Mouse (Mus musculus) liver, embryonic 15.5 days (tissue): ENCODE results near the gene Cacna1b. TPM values are rescaled to one million over a fixed set of nuclear protein-coding genes. Genes with fewer than 3 reads are reported as not detected.
A peak's percentile ranks its signal among the peaks of the same experiment; 100 is the strongest.

ENCODE experiments used
- ATAC-seq: fragments of 200-750 bp; cut with Nextera tagmentation; 2 replicates; pipeline ENCODE4 v1.8.0; 2017; ENCODE audit warnings: moderate number of reproducible peaks, mild to moderate bottlenecking, moderate library complexity; ENCODE audit not compliant: insufficient read depth
- H3K27ac ChIP-seq: fragments of 300-500 bp; sonication (generic); replicated peaks from 2 replicates; pipeline ENCODE4 v1.5.1; 2015; ENCODE audit warnings: mild to moderate bottlenecking, inconsistent platforms
- H3K27me3 ChIP-seq: fragments of 300-500 bp; sonication (generic); 2 replicates; pipeline ENCODE4 v1.6.1; 2015; ENCODE audit warnings: mild to moderate bottlenecking, inconsistent platforms
- H3K36me3 ChIP-seq: fragments of 300-500 bp; sonication (generic); replicated peaks from 2 replicates; pipeline ENCODE4 v1.6.1; 2015; ENCODE audit warnings: moderate library complexity, mild to moderate bottlenecking, inconsistent platforms
- H3K4me1 ChIP-seq: fragments of 300-500 bp; sonication (generic); replicated peaks from 2 replicates; pipeline ENCODE4 v1.6.1; 2015; ENCODE audit warnings: inconsistent platforms
- H3K4me2 ChIP-seq: fragments of 300-500 bp; sonication (generic); 2 replicates; pipeline ENCODE4 v1.6.1; 2015; ENCODE audit warnings: moderate library complexity, mild to moderate bottlenecking, inconsistent platforms
- H3K4me3 ChIP-seq: fragments of 300-500 bp; sonication (generic); replicated peaks from 2 replicates; pipeline ENCODE4 v1.5.1; 2015; ENCODE audit warnings: mild to moderate bottlenecking, inconsistent platforms
- H3K9ac ChIP-seq: fragments of 300-500 bp; sonication (generic); 2 replicates; pipeline ENCODE4 v1.6.1; 2015; ENCODE audit warnings: moderate library complexity, mild to moderate bottlenecking, inconsistent platforms
- H3K9me3 ChIP-seq: fragments of 300-500 bp; sonication (generic); replicated peaks from 2 replicates; pipeline ENCODE4 v1.6.1; 2016; ENCODE audit warnings: inconsistent platforms
- WGBS: fragments of 180-500 bp; shearing (Covaris S2); methylation state at CpG from one replicate; pipeline ENCODE4 v1.1.7; 2015; ENCODE audit warnings: mixed read lengths; ENCODE audit not compliant: insufficient replicate concordance; 5-methylcytosine and 5-hydroxymethylcytosine counted together
- polyA plus RNA-seq: library from polyadenylated mRNA; unstranded; fragments of >200 nt; fragmentation: Nextera tagmentation; extraction: Ambion mirVana; gene quantifications from 2 replicates; pipeline ENCODE4 v1.2.1, GENCODE M21; 2015

Cacna1b gene
- polyA plus RNA-seq, 1 experiment from 2014 or later = 0.02 TPM

DNA sequence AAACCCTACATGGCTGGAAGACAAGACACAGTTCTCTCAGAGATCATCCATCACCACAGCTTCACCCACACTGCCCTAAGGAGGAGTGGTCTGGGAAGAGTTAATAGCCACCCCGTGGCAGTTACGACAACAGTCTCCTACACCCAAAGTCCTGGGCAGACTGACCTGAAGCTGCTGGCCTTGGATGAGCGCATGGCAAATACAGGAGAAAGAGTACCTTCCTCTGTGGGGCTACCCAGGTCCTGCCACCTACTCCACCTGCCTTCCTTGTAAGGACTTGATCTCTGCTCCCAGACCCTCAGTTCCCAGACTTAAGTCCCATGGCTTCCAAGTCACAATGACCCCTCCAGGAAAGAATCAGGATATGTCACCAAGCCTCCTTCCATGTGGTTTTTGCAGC is 79.7 kb downstream of the Cacna1b start:
- H3K27ac ChIP-seq = no peak overlapping the region
- no peak overlapping the region for H3K4me3 ChIP-seq
- no peaks in the 10 kb centered on the region for H3K9me3 ChIP-seq
- no peaks in the 10 kb centered on the region for H3K36me3 ChIP-seq
- no peak for ATAC-seq
- WGBS = 58% methylated on average over 3 of the region's 3 CpGs
- peaks cover 16% of the 10 kb centered on the region for H3K27me3 ChIP-seq
- H3K4me2 ChIP-seq = no peak overlapping the region
- H3K4me1 ChIP-seq = no peaks in the 10 kb centered on the region
- no peak overlapping the region for H3K9ac ChIP-seq

DNA sequence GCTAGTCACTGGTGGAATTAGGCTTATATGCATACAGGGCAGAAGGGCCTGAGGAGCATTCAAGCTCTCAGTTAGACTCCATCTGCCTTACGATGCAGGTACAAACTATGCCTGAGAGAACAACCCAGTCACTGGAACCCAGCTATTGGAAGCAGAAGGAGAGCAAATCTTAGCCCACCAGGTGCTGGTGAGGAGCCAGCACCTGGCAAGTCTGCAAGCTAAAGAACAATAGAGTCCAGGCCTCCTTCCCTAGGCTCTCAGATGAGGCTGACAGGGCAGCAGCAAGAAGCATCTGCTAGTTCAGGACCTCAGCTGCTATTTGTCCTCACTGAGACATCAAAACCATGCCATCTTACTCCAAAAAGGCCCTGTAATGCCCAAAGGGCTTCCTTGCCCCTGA is 82.2 kb downstream of the Cacna1b start:
- Histone ChIP-seq H3K27ac (no peak overlapping the region), H3K4me1 (no peaks in the 10 kb centered on the region), H3K9me3 (no peaks in the 10 kb centered on the region), H3K27me3 (peaks cover 21% of the 10 kb centered on the region), H3K4me3 (no peak overlapping the region), H3K36me3 (no peaks in the 10 kb centered on the region), H3K4me2 (no peak overlapping the region), H3K9ac (no peak overlapping the region)
- no peak for ATAC-seq
- 83% methylated on average over 1 of the region's 1 CpGs for WGBS

GRCm38 (mm10) chr2:24680176-24680575 is 82.8 kb downstream of the Cacna1b start:
- ATAC-seq = no peak
- Histone ChIP-seq H3K4me3 (no peak overlapping the region), H3K36me3 (no peaks in the 10 kb centered on the region), H3K27ac (no peak overlapping the region), H3K9me3 (no peaks in the 10 kb centered on the region), H3K4me2 (no peak overlapping the region), H3K27me3 (peaks cover 21% of the 10 kb centered on the region), H3K9ac (no peak overlapping the region), H3K4me1 (no peaks in the 10 kb centered on the region)
- 55% methylated on average over 2 of the region's 2 CpGs for WGBS

GRCm38 (mm10) chr2:24679012-24679651 is 83.8 kb downstream of the Cacna1b start:
- H3K36me3 ChIP-seq = no peaks in the 10 kb centered on the region
- H3K4me1 ChIP-seq = no peaks in the 10 kb centered on the region
- no peak overlapping the region for H3K4me3 ChIP-seq
- no peak overlapping the region for H3K9ac ChIP-seq
- WGBS = 23% methylated on average over 50 of the region's 50 CpGs
- no peak for ATAC-seq
- H3K9me3 ChIP-seq = no peaks in the 10 kb centered on the region
- H3K4me2 ChIP-seq = peak overlapping the region; percentile 23
- H3K27ac ChIP-seq = no peak overlapping the region
- H3K27me3 ChIP-seq = peaks cover 21% of the 10 kb centered on the region

DNA sequence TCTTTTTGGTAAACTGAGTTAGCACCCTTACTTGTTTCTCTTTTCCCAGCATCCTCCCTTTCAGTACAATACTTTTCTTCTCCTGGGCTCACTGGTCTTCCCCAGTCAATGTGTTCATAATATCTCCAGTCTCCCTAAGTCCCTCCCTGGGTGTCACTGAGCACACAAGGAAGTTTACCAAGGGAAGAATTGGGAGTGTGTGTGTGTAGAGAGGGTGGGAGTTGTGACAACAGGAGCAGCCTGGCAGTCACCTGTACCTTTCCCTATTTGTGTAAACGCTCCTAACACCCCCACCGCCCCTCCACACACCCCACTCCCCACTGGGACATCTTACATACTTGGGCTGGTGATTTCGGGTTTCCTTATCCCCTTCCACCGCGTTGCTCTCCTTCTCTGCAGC is 84.4 kb downstream of the Cacna1b start:
- peaks cover 21% of the 10 kb centered on the region for H3K27me3 ChIP-seq
- WGBS = 46% methylated on average over 5 of the region's 5 CpGs
- H3K9ac ChIP-seq = no peak overlapping the region
- no peak overlapping the region for H3K27ac ChIP-seq
- H3K4me2 ChIP-seq = no peak overlapping the region
- H3K4me3 ChIP-seq = no peak overlapping the region
- ATAC-seq = no peak
- H3K4me1 ChIP-seq = no peaks in the 10 kb centered on the region
- H3K36me3 ChIP-seq = no peaks in the 10 kb centered on the region
- H3K9me3 ChIP-seq = no peaks in the 10 kb centered on the region

GRCm38 (mm10) chr2:24678110-24678509 is 84.8 kb downstream of the Cacna1b start:
- no peaks in the 10 kb centered on the region for H3K9me3 ChIP-seq
- H3K27ac ChIP-seq = no peak overlapping the region
- H3K36me3 ChIP-seq = no peaks in the 10 kb centered on the region
- no peaks in the 10 kb centered on the region for H3K4me1 ChIP-seq
- no peak overlapping the region for H3K9ac ChIP-seq
- H3K27me3 ChIP-seq = peaks cover 21% of the 10 kb centered on the region
- WGBS = 56% methylated on average over 4 of the region's 4 CpGs
- no peak overlapping the region for H3K4me2 ChIP-seq
- ATAC-seq = no peak
- H3K4me3 ChIP-seq = no peak overlapping the region

DNA sequence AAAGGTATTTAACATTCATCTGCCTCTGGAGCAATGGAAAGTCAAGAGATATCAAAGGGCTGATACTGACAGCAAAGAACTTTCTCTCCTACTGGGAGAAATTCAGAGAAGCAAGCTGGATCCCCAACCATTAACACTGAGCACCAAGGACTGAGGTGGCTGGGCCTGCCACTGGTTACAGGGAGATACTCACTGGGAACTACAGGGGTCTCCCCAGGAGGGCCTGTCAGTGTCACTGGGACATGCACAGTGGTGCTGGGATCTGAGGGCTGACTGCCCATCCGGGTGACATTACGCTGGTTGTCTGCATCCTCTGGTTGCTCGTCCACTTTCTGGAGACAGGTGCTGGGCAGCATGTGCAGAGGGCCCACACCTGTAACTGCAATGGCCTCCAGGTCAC is 85.3 kb downstream of the Cacna1b start:
- H3K36me3 ChIP-seq = no peaks in the 10 kb centered on the region
- H3K4me2 ChIP-seq = no peak overlapping the region
- H3K27ac ChIP-seq = no peak overlapping the region
- WGBS = 53% methylated on average over 3 of the region's 3 CpGs
- no peak overlapping the region for H3K9ac ChIP-seq
- peaks cover 21% of the 10 kb centered on the region for H3K27me3 ChIP-seq
- no peak for ATAC-seq
- no peak overlapping the region for H3K4me3 ChIP-seq
- no peaks in the 10 kb centered on the region for H3K4me1 ChIP-seq
- H3K9me3 ChIP-seq = no peaks in the 10 kb centered on the region

DNA sequence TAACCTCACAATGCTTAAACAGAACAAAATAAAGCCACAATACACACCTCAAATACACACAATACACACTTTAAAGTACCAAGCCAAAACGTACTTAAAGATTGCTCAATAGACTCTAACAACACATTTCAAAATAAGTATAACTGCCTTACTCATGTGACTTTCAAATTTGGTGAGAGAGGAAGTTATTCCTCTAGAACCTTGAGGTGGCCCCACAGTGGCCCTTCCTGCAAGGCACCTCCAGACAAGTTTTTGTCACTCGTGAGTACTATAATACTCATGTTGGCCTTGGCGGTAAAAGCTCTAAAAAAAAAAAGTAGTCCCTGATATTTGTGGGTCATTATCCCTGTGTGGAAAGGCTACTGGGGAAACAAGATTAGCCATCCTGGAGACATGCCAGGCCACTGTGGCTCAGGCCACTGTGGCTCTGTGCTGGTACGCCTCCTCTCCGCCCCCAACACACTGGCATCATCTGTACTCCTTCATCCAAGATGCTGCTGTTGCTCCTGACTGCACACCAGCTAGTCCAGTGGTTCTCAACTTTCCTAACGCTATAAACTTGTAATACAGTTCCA is 88.4 kb downstream of the Cacna1b start:
- Histone ChIP-seq H3K27me3 (peaks cover 16% of the 10 kb centered on the region), H3K36me3 (no peaks in the 10 kb centered on the region), H3K9me3 (no peaks in the 10 kb centered on the region), H3K9ac (no peak overlapping the region), H3K4me2 (no peak overlapping the region), H3K4me3 (no peak overlapping the region), H3K27ac (no peak overlapping the region), H3K4me1 (no peaks in the 10 kb centered on the region)
- no peak for ATAC-seq
- 48% methylated on average over 6 of the region's 6 CpGs for WGBS

DNA sequence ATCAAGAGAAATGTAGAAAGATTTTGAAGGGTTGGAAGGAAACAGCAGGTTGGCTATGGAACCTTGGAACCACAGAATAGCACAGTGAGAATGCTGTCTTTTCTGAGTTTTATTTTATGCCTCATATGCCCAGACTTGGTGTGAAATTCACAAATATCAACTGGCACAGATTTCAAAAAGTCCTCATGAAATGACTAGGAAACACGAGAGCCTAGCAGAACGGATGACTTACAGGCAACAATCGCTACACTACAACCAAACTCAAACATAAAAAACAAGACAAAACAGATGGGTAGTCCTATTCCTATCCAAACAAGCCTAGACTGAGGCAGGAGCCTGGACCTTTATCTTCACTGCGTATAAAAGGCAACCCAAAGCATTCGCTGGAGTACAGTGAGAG is 94.4 kb downstream of the Cacna1b start:
- Histone ChIP-seq H3K9me3 (no peaks in the 10 kb centered on the region), H3K4me1 (no peaks in the 10 kb centered on the region), H3K27ac (no peak overlapping the region), H3K4me3 (no peak overlapping the region), H3K36me3 (no peaks in the 10 kb centered on the region), H3K4me2 (no peak overlapping the region), H3K27me3 (no peaks in the 10 kb centered on the region), H3K9ac (no peak overlapping the region)
- WGBS = 75% methylated on average over 5 of the region's 5 CpGs
- ATAC-seq = no peak

DNA sequence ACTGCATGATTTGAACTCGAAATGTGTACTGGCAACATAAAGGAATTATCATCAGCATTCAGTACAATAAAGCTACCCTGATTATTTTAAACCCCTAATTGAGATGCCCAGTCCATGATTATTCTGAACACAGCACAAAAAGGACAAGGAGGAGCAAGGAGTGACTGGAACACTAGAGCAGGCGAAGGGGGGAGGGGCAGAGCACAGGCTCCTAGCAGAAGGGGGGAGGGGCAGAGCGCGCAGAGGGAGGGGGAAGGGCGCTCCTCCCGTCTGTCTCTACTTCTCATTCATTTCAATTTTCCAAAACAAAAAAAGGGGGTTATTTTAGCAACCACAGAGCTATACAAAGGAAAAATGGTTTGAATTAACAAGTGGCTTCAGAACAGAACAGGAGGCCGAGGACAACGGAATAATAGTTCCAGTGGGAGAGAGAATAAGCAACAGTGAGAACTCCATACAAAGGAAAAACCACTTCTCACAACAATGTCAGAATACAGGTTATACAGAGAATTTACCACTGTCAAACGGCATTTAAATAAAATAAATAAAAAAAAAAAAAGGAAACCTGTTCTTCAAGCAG is 98.2 kb downstream of the Cacna1b start:
- no peaks in the 10 kb centered on the region for H3K4me1 ChIP-seq
- H3K4me2 ChIP-seq = no peak overlapping the region
- H3K4me3 ChIP-seq = no peak overlapping the region
- WGBS = 34% methylated on average over 9 of the region's 9 CpGs
- H3K27me3 ChIP-seq = no peaks in the 10 kb centered on the region
- no peaks in the 10 kb centered on the region for H3K9me3 ChIP-seq
- no peak for ATAC-seq
- no peaks in the 10 kb centered on the region for H3K36me3 ChIP-seq
- H3K9ac ChIP-seq = no peak overlapping the region
- no peak overlapping the region for H3K27ac ChIP-seq

DNA sequence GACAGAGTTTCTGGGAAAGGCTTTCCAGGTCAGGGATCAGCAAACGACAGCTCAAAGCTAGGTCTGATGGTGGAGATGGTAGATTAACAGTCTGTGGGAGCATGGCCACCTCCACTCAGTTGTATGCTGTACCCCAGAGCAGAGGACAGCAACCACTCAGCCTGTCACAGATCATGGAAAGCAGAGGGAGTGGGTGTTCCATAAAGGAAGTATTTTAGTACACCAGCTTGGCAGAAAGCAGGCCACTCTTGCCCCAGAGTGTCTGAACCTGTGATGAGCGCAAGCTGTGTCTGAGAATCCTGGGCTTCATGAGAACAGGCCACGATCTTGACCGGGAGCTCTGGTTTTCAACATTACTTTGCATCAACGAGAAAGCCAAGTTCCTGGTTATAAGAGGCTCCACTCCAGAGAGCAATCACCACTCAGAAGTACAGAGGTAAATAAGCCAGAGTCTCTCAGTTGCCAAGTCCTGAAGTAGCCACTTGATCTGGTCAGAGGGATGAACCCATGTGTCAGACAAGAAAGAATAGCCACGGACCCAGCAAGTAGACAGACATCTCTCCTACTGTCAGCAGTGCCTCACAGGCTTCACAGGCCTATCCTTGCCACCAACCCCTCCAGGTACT is 103.7 kb downstream of the Cacna1b start:
- Histone ChIP-seq H3K4me1 (no peaks in the 10 kb centered on the region), H3K4me2 (no peak overlapping the region), H3K27me3 (no peaks in the 10 kb centered on the region), H3K4me3 (no peak overlapping the region), H3K9me3 (no peaks in the 10 kb centered on the region), H3K27ac (no peak overlapping the region), H3K36me3 (no peaks in the 10 kb centered on the region), H3K9ac (no peak overlapping the region)
- 60% methylated on average over 6 of the region's 6 CpGs for WGBS
- ATAC-seq = no peak
